Comparison of ENCODE assay signal across 12 mouse cellular contexts in genomic region chr4:140421926-140422585, GRCm38 (mm10).
DNase-seq lines count a peak whose midpoint lies in the region; ATAC-seq lines count a peak whose summit lies in the region.
"Had no signal": no experiment of that assay in that cellular context is flagged by ENCODE, and none has a peak within 500 bp of the region (broad histone marks: within the 10 kb centered on the region; RNA-seq: fewer than 3 reads in every experiment).

No protein-coding gene starts in this region.

- 73% methylated on average over 7 of the region's 7 CpGs for WGBS in hindbrain, embryonic 12.5 days
- 73% methylated on average over 7 of the region's 7 CpGs for WGBS in hindbrain, embryonic 11.5 days
- 57% methylated on average over 7 of the region's 7 CpGs for WGBS in liver, embryonic 12.5 days (ENCODE audit: insufficient replicate concordance)

- no peaks in the 10 kb centered on the region for H3K9me3 ChIP-seq in hindbrain, embryonic 12.5 days (replicated peaks)
- H3K9me3 ChIP-seq in hindbrain, embryonic 11.5 days (ENCODE audit: control insufficient read depth, low read length): no peaks in the 10 kb centered on the region
- H3K9me3 ChIP-seq in liver, embryonic 12.5 days (replicated peaks): peaks cover 7% of the 10 kb centered on the region; the same call in 1 of the 2 replicates
- H3K9me3 ChIP-seq: limb, embryonic 15.5 days had no signal

- H3K36me3 ChIP-seq in hindbrain, embryonic 12.5 days: no peaks in the 10 kb centered on the region
- H3K36me3 ChIP-seq in hindbrain, embryonic 11.5 days (ENCODE audit: control insufficient read depth, insufficient read depth, low read length): no peaks in the 10 kb centered on the region
- no peaks in the 10 kb centered on the region for H3K36me3 ChIP-seq in liver, embryonic 12.5 days
- H3K36me3 ChIP-seq: limb, embryonic 15.5 days had no signal

- H3K27me3 ChIP-seq in hindbrain, embryonic 12.5 days: 0 out of 2 replicates have a peak, but pooled peaks cover 2% of the 10 kb centered on the region
- no peaks in the 10 kb centered on the region for H3K27me3 ChIP-seq in hindbrain, embryonic 11.5 days (ENCODE audit: control insufficient read depth, insufficient read depth, low read length)
- H3K27me3 ChIP-seq in liver, embryonic 12.5 days (replicated peaks): no peaks in the 10 kb centered on the region
- H3K27me3 ChIP-seq: limb, embryonic 15.5 days had no signal

- no peak overlapping the region for H3K4me3 ChIP-seq in hindbrain, embryonic 12.5 days
- no peak overlapping the region for H3K4me3 ChIP-seq in hindbrain, embryonic 11.5 days (ENCODE audit: low read depth, low read length)
- no peak overlapping the region for H3K4me3 ChIP-seq in liver, embryonic 12.5 days
- H3K4me3 ChIP-seq: limb, embryonic 15.5 days had no signal

- peaks cover 6% of the 10 kb centered on the region for H3K4me1 ChIP-seq in hindbrain, embryonic 12.5 days
- H3K4me1 ChIP-seq in hindbrain, embryonic 11.5 days (replicated peaks; ENCODE audit: control insufficient read depth, insufficient read depth, low read length): no peaks in the 10 kb centered on the region
- peaks cover 12% of the 10 kb centered on the region; the same call in 1 of the 2 replicates for H3K4me1 ChIP-seq in liver, embryonic 12.5 days

- H3K4me2 ChIP-seq in hindbrain, embryonic 12.5 days (replicated peaks): no peak overlapping the region
- no peak overlapping the region for H3K4me2 ChIP-seq in hindbrain, embryonic 11.5 days (replicated peaks; ENCODE audit: low read depth, low read length)
- 0 out of 2 replicates have a peak overlapping the region, but pooled peaks have one; percentile 8 for H3K4me2 ChIP-seq in liver, embryonic 12.5 days
- H3K4me2 ChIP-seq: limb, embryonic 15.5 days had no signal

- no peak for DNase-seq in hindbrain, embryonic 11.5 days (ENCODE audit: low spot score)
- DNase-seq in adrenal gland, postnatal 10 days: peak; percentile 70
- DNase-seq in heart, postnatal 14 days: peak; percentile 17 to 38
- DNase-seq in spleen, postnatal 10 days (ENCODE audit: low spot score in 2 of 2): no peak
- no peak for DNase-seq in right cerebral cortex, adult 18-20 months
- DNase-seq: cerebellum, adult 11-12 months; right cerebral cortex, postnatal 14 days; thymus, adult 18-20 months had no signal

- no peak for ATAC-seq in hindbrain, embryonic 12.5 days (ENCODE audit: low FRiP score)
- ATAC-seq in hindbrain, embryonic 11.5 days (ENCODE audit: low FRiP score): no peak
- ATAC-seq in liver, embryonic 12.5 days: no peak
- no peak for ATAC-seq in cerebellum, adult (ENCODE audit: insufficient number of reproducible peaks, low FRiP score, low TSS enrichment)

- no peak overlapping the region for H3K27ac ChIP-seq in hindbrain, embryonic 12.5 days
- no peak overlapping the region for H3K27ac ChIP-seq in hindbrain, embryonic 11.5 days (ENCODE audit: low read depth, low read length)
- no peak overlapping the region for H3K27ac ChIP-seq in liver, embryonic 12.5 days
- H3K27ac ChIP-seq: limb, embryonic 15.5 days had no signal

- intact Hi-C loops in heart, postnatal 14 days (cut with DNase I): no loop called here

- 0 out of 2 replicates have a peak overlapping the region, but pooled peaks have one; percentile 2 for H3K9ac ChIP-seq in hindbrain, embryonic 12.5 days
- no peak overlapping the region for H3K9ac ChIP-seq in hindbrain, embryonic 11.5 days (ENCODE audit: low read depth, low read length)
- H3K9ac ChIP-seq in liver, embryonic 12.5 days: no peak overlapping the region
- H3K9ac ChIP-seq: limb, embryonic 15.5 days had no signal

Comparison
In these comparisons a context has a peak if more than half of its experiments do, and no peak if none do; other contexts are left out.
1. DNase-seq: peak in adrenal gland, postnatal 10 days (single experiment) and heart, postnatal 14 days (2 of 2); none in hindbrain, embryonic 11.5 days (single experiment), spleen, postnatal 10 days (0 of 2) and right cerebral cortex, adult 18-20 months (single experiment).